Mouse (Mus musculus) heart, embryonic 13.5 days (tissue): Measurements from ENCODE around the gene Cdkn2c. TPM values are rescaled to one million over a fixed set of nuclear protein-coding genes. Genes with fewer than 3 reads are reported as not detected.

Experiments used
- ATAC-seq: fragments of 200-750 bp; cut with Nextera tagmentation; 2 replicates; pipeline ENCODE4 v1.8.0; 2017; ENCODE audit warnings: moderate TSS enrichment; ENCODE audit not compliant: insufficient number of reproducible peaks, low FRiP score, low TSS enrichment; ENCODE audit errors: extremely low read depth
- H3K27ac ChIP-seq: fragments of 300-500 bp; sonication (generic); replicated peaks from 2 replicates; pipeline ENCODE4 v1.5.1; 2015; ENCODE audit warnings: moderate library complexity, mild to moderate bottlenecking, inconsistent platforms
- H3K27me3 ChIP-seq: fragments of 300-500 bp; sonication (generic); replicated peaks from 2 replicates; pipeline ENCODE4 v1.6.1; 2015; ENCODE audit warnings: mild to moderate bottlenecking, inconsistent platforms
- H3K36me3 ChIP-seq: fragments of 300-500 bp; sonication (generic); 2 replicates; pipeline ENCODE4 v1.6.1; 2015; ENCODE audit warnings: mild to moderate bottlenecking, inconsistent platforms
- H3K4me1 ChIP-seq: fragments of 300-500 bp; sonication (generic); 2 replicates; pipeline ENCODE4 v1.6.1; 2015; ENCODE audit warnings: inconsistent platforms
- H3K4me2 ChIP-seq: fragments of 300-500 bp; sonication (generic); 2 replicates; pipeline ENCODE4 v1.6.1; 2015; ENCODE audit warnings: inconsistent platforms, mild to moderate bottlenecking, moderate library complexity
- H3K4me3 ChIP-seq: fragments of 300-500 bp; sonication (generic); 2 replicates; pipeline ENCODE4 v1.5.1; 2015; ENCODE audit warnings: moderate library complexity, mild to moderate bottlenecking, inconsistent platforms
- H3K9ac ChIP-seq: fragments of 300-500 bp; sonication (generic); 2 replicates; pipeline ENCODE4 v1.6.1; 2015; ENCODE audit warnings: inconsistent platforms, mild to moderate bottlenecking, moderate library complexity
- H3K9me3 ChIP-seq: fragments of 300-500 bp; sonication (generic); 2 replicates; pipeline ENCODE4 v1.6.1; 2016; ENCODE audit warnings: inconsistent platforms
- WGBS: fragments of 180-500 bp; shearing (Covaris S2); methylation state at CpG from one replicate; pipeline ENCODE4 v1.1.7; 2015; ENCODE audit warnings: mixed read lengths; 5-methylcytosine and 5-hydroxymethylcytosine counted together
- polyA plus RNA-seq: library from polyadenylated mRNA; unstranded; fragments of >200 nt; fragmentation: Nextera tagmentation; extraction: Ambion mirVana; gene quantifications from 2 replicates; pipeline ENCODE4 v1.2.1, GENCODE M21; 2015

Gene Cdkn2c
- polyA plus RNA-seq, 1 experiment from 2014 or later, result 10.0 TPM

- peak overlapping the region; percentile 89 for H3K4me3 ChIP-seq
- H3K4me2 ChIP-seq, result peak overlapping the region; percentile 98
- H3K9ac ChIP-seq, result peak overlapping the region; percentile 97
- peaks cover 9% of the 10 kb centered on the region for H3K27me3 ChIP-seq
- 66% methylated on average over 2 of the region's 2 CpGs for WGBS
- H3K36me3 ChIP-seq, result no peaks in the 10 kb centered on the region
- no peaks in the 10 kb centered on the region for H3K9me3 ChIP-seq
- peaks cover 21% of the 10 kb centered on the region for H3K4me1 ChIP-seq
- H3K27ac ChIP-seq, result peak overlapping the region; percentile 98
- ATAC-seq, result no peak
These were observed 529 bp upstream of the Cdkn2c start for GRCm38 (mm10) chr4:109667518-109667917.

- Histone ChIP-seq H3K27ac (peak overlapping the region; percentile 98), H3K4me3 (peak overlapping the region; percentile 89), H3K9me3 (no peaks in the 10 kb centered on the region), H3K27me3 (peaks cover 22% of the 10 kb centered on the region), H3K4me1 (peaks cover 21% of the 10 kb centered on the region), H3K36me3 (0 out of 2 replicates have a peak, but pooled peaks cover 3% of the 10 kb centered on the region), H3K4me2 (peak overlapping the region; percentile 98), H3K9ac (peak overlapping the region; percentile 97)
- 0% methylated on average over 49 of the region's 49 CpGs for WGBS
- ATAC-seq, result peak; percentile 29; the same call in 1 of the 2 replicates
These were observed 968 bp downstream of the Cdkn2c start for GRCm38 (mm10) chr4:109665982-109666460.

- Histone ChIP-seq H3K27ac (peak overlapping the region; percentile 98), H3K27me3 (peaks cover 27% of the 10 kb centered on the region), H3K4me2 (peak overlapping the region; percentile 98), H3K9me3 (no peaks in the 10 kb centered on the region), H3K36me3 (0 out of 2 replicates have a peak, but pooled peaks cover 3% of the 10 kb centered on the region), H3K4me3 (peak overlapping the region; percentile 89), H3K9ac (peak overlapping the region; percentile 97), H3K4me1 (peaks cover 21% of the 10 kb centered on the region)
- ATAC-seq, result peak; percentile 18; the same call in 1 of the 2 replicates
- WGBS, result under 1% methylated on average over 49 of the region's 49 CpGs
These were observed 1.6 kb downstream of the Cdkn2c start for GRCm38 (mm10) chr4:109665101-109665981.

GRCm38 (mm10) chr4:109664091-109664490 lies 2.9 kb downstream of the Cdkn2c start:
- H3K4me3 ChIP-seq, result peak overlapping the region; percentile 89
- ATAC-seq, result no peak
- H3K27ac ChIP-seq, result no peak overlapping the region
- peak overlapping the region; percentile 98 for H3K4me2 ChIP-seq
- H3K36me3 ChIP-seq, result 0 out of 2 replicates have a peak, but pooled peaks cover 6% of the 10 kb centered on the region
- H3K9me3 ChIP-seq, result no peaks in the 10 kb centered on the region
- 0 out of 2 replicates have a peak overlapping the region, but pooled peaks have one; percentile 16 for H3K9ac ChIP-seq
- WGBS, result 21% methylated on average over 5 of the region's 5 CpGs
- peaks cover 38% of the 10 kb centered on the region for H3K27me3 ChIP-seq
- peaks cover 21% of the 10 kb centered on the region for H3K4me1 ChIP-seq

- Histone ChIP-seq H3K36me3 (0 out of 2 replicates have a peak, but pooled peaks cover 6% of the 10 kb centered on the region), H3K4me1 (peaks cover 25% of the 10 kb centered on the region), H3K9me3 (no peaks in the 10 kb centered on the region), H3K27me3 (peaks cover 55% of the 10 kb centered on the region), H3K27ac (no peak overlapping the region), H3K4me2 (no peak overlapping the region), H3K9ac (no peak overlapping the region), H3K4me3 (no peak overlapping the region)
- ATAC-seq, result no peak
- WGBS, result 30% methylated on average over 5 of the region's 5 CpGs
These were observed 4.7 kb downstream of the Cdkn2c start for GRCm38 (mm10) chr4:109662271-109662670.

- no peak overlapping the region for H3K27ac ChIP-seq
- 0 out of 2 replicates have a peak, but pooled peaks cover 6% of the 10 kb centered on the region for H3K36me3 ChIP-seq
- no peak for ATAC-seq
- H3K4me3 ChIP-seq, result no peak overlapping the region
- peaks cover 30% of the 10 kb centered on the region for H3K4me1 ChIP-seq
- peaks cover 66% of the 10 kb centered on the region for H3K27me3 ChIP-seq
- 39% methylated on average over 5 of the region's 5 CpGs for WGBS
- no peak overlapping the region for H3K4me2 ChIP-seq
- no peak overlapping the region for H3K9ac ChIP-seq
- no peaks in the 10 kb centered on the region for H3K9me3 ChIP-seq
These were observed 5.8 kb downstream of the Cdkn2c start for GRCm38 (mm10) chr4:109661183-109661582.

GRCm38 (mm10) chr4:109660568-109660967 lies 6.4 kb downstream of the Cdkn2c start:
- no peak overlapping the region for H3K4me3 ChIP-seq
- no peak overlapping the region for H3K9ac ChIP-seq
- WGBS, result 45% methylated on average over 3 of the region's 3 CpGs
- H3K4me1 ChIP-seq, result peaks cover 30% of the 10 kb centered on the region
- H3K4me2 ChIP-seq, result no peak overlapping the region
- no peak overlapping the region for H3K27ac ChIP-seq
- 0 out of 2 replicates have a peak, but pooled peaks cover 6% of the 10 kb centered on the region for H3K36me3 ChIP-seq
- no peaks in the 10 kb centered on the region for H3K9me3 ChIP-seq
- no peak for ATAC-seq
- H3K27me3 ChIP-seq, result peaks cover 70% of the 10 kb centered on the region

GRCm38 (mm10) chr4:109659571-109659970 lies 7.4 kb downstream of the Cdkn2c start:
- Histone ChIP-seq H3K4me1 (peaks cover 24% of the 10 kb centered on the region), H3K9ac (no peak overlapping the region), H3K36me3 (0 out of 2 replicates have a peak, but pooled peaks cover 6% of the 10 kb centered on the region), H3K4me2 (no peak overlapping the region), H3K27me3 (peaks cover 80% of the 10 kb centered on the region), H3K9me3 (no peaks in the 10 kb centered on the region), H3K4me3 (no peak overlapping the region), H3K27ac (no peak overlapping the region)
- WGBS, result 40% methylated on average over 2 of the region's 2 CpGs
- no peak for ATAC-seq

- no peaks in the 10 kb centered on the region for H3K9me3 ChIP-seq
- ATAC-seq, result no peak
- no peak overlapping the region for H3K9ac ChIP-seq
- H3K4me2 ChIP-seq, result no peak overlapping the region
- H3K27me3 ChIP-seq, result peaks cover 77% of the 10 kb centered on the region
- no peak overlapping the region for H3K27ac ChIP-seq
- no peak overlapping the region for H3K4me3 ChIP-seq
- H3K36me3 ChIP-seq, result 0 out of 2 replicates have a peak, but pooled peaks cover 6% of the 10 kb centered on the region
- 14% methylated on average over 8 of the region's 8 CpGs for WGBS
- H3K4me1 ChIP-seq, result peaks cover 18% of the 10 kb centered on the region
These were observed 8.2 kb downstream of the Cdkn2c start for GRCm38 (mm10) chr4:109658826-109659225.

- Histone ChIP-seq H3K36me3 (0 out of 2 replicates have a peak, but pooled peaks cover 6% of the 10 kb centered on the region), H3K4me1 (peaks cover 15% of the 10 kb centered on the region), H3K9ac (peak overlapping the region; percentile 79), H3K27me3 (peaks cover 77% of the 10 kb centered on the region), H3K27ac (no peak overlapping the region), H3K4me3 (peak overlapping the region; percentile 61), H3K9me3 (no peaks in the 10 kb centered on the region), H3K4me2 (peak overlapping the region; percentile 95)
- ATAC-seq, result no peak
- 2% methylated on average over 20 of the region's 20 CpGs for WGBS
These were observed 9.0 kb downstream of the Cdkn2c start for GRCm38 (mm10) chr4:109657851-109658500.
